Mouse (Mus musculus): ENCODE data around the gene Lrrc8e. TPM values are rescaled to one million over a fixed set of nuclear protein-coding genes. Genes with fewer than 3 reads are reported as not detected.

Gene Lrrc8e
- 0.07 TPM in 1 of 2 replicates, not detected in the other for polyA plus RNA-seq (2014; fragmentation: Nextera tagmentation; extraction: Ambion mirVana)

GRCm38 (mm10) chr8:4226739-4227347, at the start of gene Lrrc8e:
Gene Lrrc8e (plus strand): TSS chr8:4226827.
- H3K27ac ChIP-seq (ENCODE audit: low read depth, low read length), result no peak within 1 kb of the TSS
- no peak within 1 kb of the TSS for H3K9ac ChIP-seq (replicated peaks; ENCODE audit: low read depth, low read length)
- H3K4me1 ChIP-seq (ENCODE audit: control insufficient read depth, insufficient read depth, low read length), result no peaks in the 10 kb centered on the region
- WGBS, result 5% methylated on average over 30 of the region's 33 CpGs
- H3K36me3 ChIP-seq (ENCODE audit: control insufficient read depth, insufficient read depth, low read length), result no peaks in the 10 kb centered on the region
- H3K27me3 ChIP-seq (ENCODE audit: control insufficient read depth, insufficient read depth, low read length), result 0 out of 2 replicates have a peak, but pooled peaks cover 2% of the 10 kb centered on the region
- no peak; the same call in 1 of the 2 replicates for ATAC-seq (ENCODE audit: low read depth)
- peak within 1 kb of the TSS; percentile 9; the same call in 1 of the 2 replicates for H3K4me2 ChIP-seq (ENCODE audit: low read depth, low read length)
- H3K9me3 ChIP-seq (ENCODE audit: control insufficient read depth, low read length), result no peaks in the 10 kb centered on the region
- H3K4me3 ChIP-seq (ENCODE audit: low read depth, low read length), result no peak within 1 kb of the TSS

- Histone ChIP-seq H3K9me3 (ENCODE audit: control insufficient read depth, low read length) (no peaks in the 10 kb centered on the region), H3K9ac (replicated peaks; ENCODE audit: low read depth, low read length) (no peak overlapping the region), H3K4me3 (ENCODE audit: low read depth, low read length) (no peak overlapping the region), H3K27ac (ENCODE audit: low read depth, low read length) (no peak overlapping the region), H3K36me3 (ENCODE audit: control insufficient read depth, insufficient read depth, low read length) (peaks cover 50% of the 10 kb centered on the region), H3K4me1 (ENCODE audit: control insufficient read depth, insufficient read depth, low read length) (no peaks in the 10 kb centered on the region), H3K4me2 (ENCODE audit: low read depth, low read length) (no peak overlapping the region), H3K27me3 (ENCODE audit: control insufficient read depth, insufficient read depth, low read length) (no peaks in the 10 kb centered on the region)
- WGBS, result 89% methylated on average over 8 of the region's 8 CpGs
- no peak for ATAC-seq (ENCODE audit: low read depth)
These were observed 43.2 kb upstream of the Lrrc8e start for GRCm38 (mm10) chr8:4183409-4183808.

GRCm38 (mm10) chr8:4186151-4186550, 40.5 kb upstream of the Lrrc8e start:
- no peak overlapping the region for H3K9ac ChIP-seq (replicated peaks; ENCODE audit: low read depth, low read length)
- H3K9me3 ChIP-seq (ENCODE audit: control insufficient read depth, low read length), result no peaks in the 10 kb centered on the region
- no peaks in the 10 kb centered on the region for H3K27me3 ChIP-seq (ENCODE audit: control insufficient read depth, insufficient read depth, low read length)
- H3K27ac ChIP-seq (ENCODE audit: low read depth, low read length), result no peak overlapping the region
- no peak overlapping the region for H3K4me2 ChIP-seq (ENCODE audit: low read depth, low read length)
- WGBS, result 95% methylated on average over 2 of the region's 2 CpGs
- H3K4me1 ChIP-seq (ENCODE audit: control insufficient read depth, insufficient read depth, low read length), result no peaks in the 10 kb centered on the region
- peaks cover 60% of the 10 kb centered on the region for H3K36me3 ChIP-seq (ENCODE audit: control insufficient read depth, insufficient read depth, low read length)
- no peak overlapping the region for H3K4me3 ChIP-seq (ENCODE audit: low read depth, low read length)
- ATAC-seq (ENCODE audit: low read depth), result no peak

- H3K27ac ChIP-seq (ENCODE audit: low read depth, low read length), result no peak overlapping the region
These were observed 38.0 kb upstream of the Lrrc8e start for GRCm38 (mm10) chr8:4188605-4189004.

GRCm38 (mm10) chr8:4189031-4189722, 37.5 kb upstream of the Lrrc8e start:
- H3K4me3 ChIP-seq (ENCODE audit: low read depth, low read length), result no peak overlapping the region
- peaks cover 62% of the 10 kb centered on the region for H3K36me3 ChIP-seq (ENCODE audit: control insufficient read depth, insufficient read depth, low read length)
- no peak overlapping the region for H3K4me2 ChIP-seq (ENCODE audit: low read depth, low read length)
- no peaks in the 10 kb centered on the region for H3K4me1 ChIP-seq (ENCODE audit: control insufficient read depth, insufficient read depth, low read length)
- no peaks in the 10 kb centered on the region for H3K9me3 ChIP-seq (ENCODE audit: control insufficient read depth, low read length)
- H3K27me3 ChIP-seq (ENCODE audit: control insufficient read depth, insufficient read depth, low read length), result no peaks in the 10 kb centered on the region
- 31% methylated on average over 3 of the region's 3 CpGs for WGBS
- no peak overlapping the region for H3K27ac ChIP-seq (ENCODE audit: low read depth, low read length)
- ATAC-seq (ENCODE audit: low read depth), result no peak
- H3K9ac ChIP-seq (replicated peaks; ENCODE audit: low read depth, low read length), result no peak overlapping the region

More at GRCm38 (mm10) chr8:4188605-4189004, 38.0 kb upstream of the Lrrc8e start:
- Histone ChIP-seq H3K9me3 (ENCODE audit: control insufficient read depth, low read length) (no peaks in the 10 kb centered on the region), H3K4me1 (ENCODE audit: control insufficient read depth, insufficient read depth, low read length) (no peaks in the 10 kb centered on the region), H3K4me2 (ENCODE audit: low read depth, low read length) (no peak overlapping the region), H3K9ac (replicated peaks; ENCODE audit: low read depth, low read length) (no peak overlapping the region), H3K4me3 (ENCODE audit: low read depth, low read length) (no peak overlapping the region), H3K27me3 (ENCODE audit: control insufficient read depth, insufficient read depth, low read length) (no peaks in the 10 kb centered on the region), H3K36me3 (ENCODE audit: control insufficient read depth, insufficient read depth, low read length) (peaks cover 63% of the 10 kb centered on the region)
- no peak for ATAC-seq (ENCODE audit: low read depth)

- H3K4me1 ChIP-seq (ENCODE audit: control insufficient read depth, insufficient read depth, low read length), result no peaks in the 10 kb centered on the region
- H3K27me3 ChIP-seq (ENCODE audit: control insufficient read depth, insufficient read depth, low read length), result no peaks in the 10 kb centered on the region
- 32% methylated on average over 5 of the region's 5 CpGs for WGBS
- no peak overlapping the region for H3K4me2 ChIP-seq (ENCODE audit: low read depth, low read length)
- peak; percentile 50 for ATAC-seq (ENCODE audit: low read depth)
- H3K4me3 ChIP-seq (ENCODE audit: low read depth, low read length), result no peak overlapping the region
- H3K36me3 ChIP-seq (ENCODE audit: control insufficient read depth, insufficient read depth, low read length), result peaks cover 45% of the 10 kb centered on the region
- no peak overlapping the region for H3K9ac ChIP-seq (replicated peaks; ENCODE audit: low read depth, low read length)
- no peaks in the 10 kb centered on the region for H3K9me3 ChIP-seq (ENCODE audit: control insufficient read depth, low read length)
- H3K27ac ChIP-seq (ENCODE audit: low read depth, low read length), result peak overlapping the region; percentile 69
These were observed 34.3 kb upstream of the Lrrc8e start for GRCm38 (mm10) chr8:4192305-4192704.

- H3K9me3 ChIP-seq (ENCODE audit: control insufficient read depth, low read length), result no peaks in the 10 kb centered on the region
- peak; percentile 84 for ATAC-seq (ENCODE audit: low read depth)
- H3K9ac ChIP-seq (replicated peaks; ENCODE audit: low read depth, low read length), result no peak overlapping the region
- 3% methylated on average over 18 of the region's 18 CpGs for WGBS
- no peaks in the 10 kb centered on the region for H3K27me3 ChIP-seq (ENCODE audit: control insufficient read depth, insufficient read depth, low read length)
- H3K27ac ChIP-seq (ENCODE audit: low read depth, low read length), result peak overlapping the region; percentile 69
- peaks cover 38% of the 10 kb centered on the region for H3K36me3 ChIP-seq (ENCODE audit: control insufficient read depth, insufficient read depth, low read length)
- H3K4me3 ChIP-seq (ENCODE audit: low read depth, low read length), result no peak overlapping the region
- no peak overlapping the region for H3K4me2 ChIP-seq (ENCODE audit: low read depth, low read length)
- H3K4me1 ChIP-seq (ENCODE audit: control insufficient read depth, insufficient read depth, low read length), result no peaks in the 10 kb centered on the region
These were observed 33.6 kb upstream of the Lrrc8e start for GRCm38 (mm10) chr8:4192807-4193587.

GRCm38 (mm10) chr8:4193588-4193894, 33.1 kb upstream of the Lrrc8e start:
- Histone ChIP-seq H3K4me2 (ENCODE audit: low read depth, low read length) (no peak overlapping the region), H3K9ac (replicated peaks; ENCODE audit: low read depth, low read length) (no peak overlapping the region), H3K27me3 (ENCODE audit: control insufficient read depth, insufficient read depth, low read length) (no peaks in the 10 kb centered on the region), H3K4me3 (ENCODE audit: low read depth, low read length) (no peak overlapping the region), H3K9me3 (ENCODE audit: control insufficient read depth, low read length) (no peaks in the 10 kb centered on the region), H3K4me1 (ENCODE audit: control insufficient read depth, insufficient read depth, low read length) (no peaks in the 10 kb centered on the region), H3K27ac (ENCODE audit: low read depth, low read length) (no peak overlapping the region), H3K36me3 (ENCODE audit: control insufficient read depth, insufficient read depth, low read length) (peaks cover 35% of the 10 kb centered on the region)
- peak; percentile 19; the same call in 1 of the 2 replicates for ATAC-seq (ENCODE audit: low read depth)
- 50% methylated on average over 7 of the region's 7 CpGs for WGBS

GRCm38 (mm10) chr8:4201321-4201720, 25.3 kb upstream of the Lrrc8e start:
- Histone ChIP-seq H3K4me2 (ENCODE audit: low read depth, low read length) (no peak overlapping the region), H3K27ac (ENCODE audit: low read depth, low read length) (no peak overlapping the region), H3K4me3 (ENCODE audit: low read depth, low read length) (no peak overlapping the region), H3K9ac (replicated peaks; ENCODE audit: low read depth, low read length) (no peak overlapping the region), H3K27me3 (ENCODE audit: control insufficient read depth, insufficient read depth, low read length) (no peaks in the 10 kb centered on the region; the same call in 1 of the 2 replicates), H3K36me3 (ENCODE audit: control insufficient read depth, insufficient read depth, low read length) (peaks cover 48% of the 10 kb centered on the region; the same call in 1 of the 2 replicates), H3K9me3 (ENCODE audit: control insufficient read depth, low read length) (no peaks in the 10 kb centered on the region), H3K4me1 (ENCODE audit: control insufficient read depth, insufficient read depth, low read length) (no peaks in the 10 kb centered on the region)
- no peak for ATAC-seq (ENCODE audit: low read depth)
- 62% methylated on average over 2 of the region's 2 CpGs for WGBS

Data from neural tube, embryonic 14.5 days (tissue).